Mouse (Mus musculus): ENCODE data around the gene Ccdc78. TPM values are rescaled to one million over a fixed set of nuclear protein-coding genes. Genes with fewer than 3 reads are reported as not detected.
"Not testable (repeated sequence)": the region's sequence is repeated elsewhere in the genome, so short reads cannot be mapped to it uniquely, and the experiment has no call there.

Ccdc78 gene
- 0.30 TPM in 1 of 2 replicates, not detected in the other for polyA plus RNA-seq (2014; fragmentation: Nextera tagmentation; extraction: Ambion mirVana)

DNA sequence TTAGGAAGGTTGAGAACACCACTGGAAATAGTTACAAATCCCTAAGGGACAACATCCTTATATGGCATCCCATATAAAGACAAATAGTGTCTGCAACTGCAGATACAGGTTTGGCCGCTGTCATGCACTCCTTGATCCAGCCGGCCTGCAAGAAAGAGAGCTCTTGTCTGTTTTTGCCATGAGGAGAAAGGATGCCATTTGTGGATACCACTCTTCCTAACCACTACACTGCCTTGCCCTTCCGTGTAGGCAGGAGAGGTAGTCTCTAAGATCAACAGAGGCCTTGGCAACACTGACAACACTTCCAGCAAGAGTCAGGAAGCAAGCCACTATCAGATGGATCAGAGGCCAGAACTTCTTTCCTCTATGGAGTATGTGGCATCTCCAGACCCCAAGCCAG is at the start of gene Ccdc78:
Ccdc78 (plus strand) TSS at position 301 of the 400 bp plus-strand sequence.
- peak within 1 kb of the TSS; percentile 67 for H3K4me3 ChIP-seq (ENCODE audit: low read depth, low read length)
- H3K9me3 ChIP-seq (ENCODE audit: control insufficient read depth, low read depth, low read length), result no peaks in the 10 kb centered on the region
- ATAC-seq (ENCODE audit: insufficient number of reproducible peaks, insufficient read depth, low FRiP score, low read depth), result no peak
- no peaks in the 10 kb centered on the region for H3K27me3 ChIP-seq (ENCODE audit: control insufficient read depth, insufficient read depth, low read length)
- WGBS, result 77% methylated on average over 3 of the region's 3 CpGs
- H3K4me1 ChIP-seq (ENCODE audit: control insufficient read depth, insufficient read depth, low read length), result peaks cover 16% of the 10 kb centered on the region
- peak within 1 kb of the TSS; percentile 43 for H3K9ac ChIP-seq (replicated peaks; ENCODE audit: low read depth, low read length)
- peak within 1 kb of the TSS; percentile 92 for H3K4me2 ChIP-seq (replicated peaks; ENCODE audit: low read depth, low read length)
- peaks cover 32% of the 10 kb centered on the region for H3K36me3 ChIP-seq (ENCODE audit: control insufficient read depth, insufficient read depth, low read length)
- H3K27ac ChIP-seq (ENCODE audit: low read length), result peak within 1 kb of the TSS; percentile 77

DNA sequence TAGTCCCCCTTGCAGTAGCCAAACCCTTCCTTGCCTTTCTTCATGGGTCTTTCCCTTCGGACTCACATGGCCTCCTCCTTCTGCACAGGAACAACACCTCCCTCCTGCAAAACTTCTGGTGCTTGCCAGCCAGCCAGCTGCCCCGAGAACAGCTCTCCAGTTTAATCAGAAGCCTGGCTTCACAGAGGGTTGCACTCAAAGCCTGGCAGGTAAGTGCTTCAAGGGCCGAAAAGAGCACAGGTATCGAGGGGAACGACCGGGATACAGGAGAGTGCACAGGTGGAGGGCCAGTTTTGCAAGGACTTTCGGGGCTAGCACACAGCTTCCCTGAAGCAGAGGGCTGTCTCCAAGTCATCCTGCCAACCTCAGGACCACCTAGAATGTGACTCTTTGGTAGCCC is 47.5 kb upstream of the Ccdc78 start:
- no peaks in the 10 kb centered on the region for H3K36me3 ChIP-seq (ENCODE audit: control insufficient read depth, insufficient read depth, low read length)
- H3K4me2 ChIP-seq (replicated peaks; ENCODE audit: low read depth, low read length), result no peak overlapping the region
- no peaks in the 10 kb centered on the region for H3K27me3 ChIP-seq (ENCODE audit: control insufficient read depth, insufficient read depth, low read length)
- 72% methylated on average over 7 of the region's 7 CpGs for WGBS
- no peak overlapping the region for H3K9ac ChIP-seq (replicated peaks; ENCODE audit: low read depth, low read length)
- no peaks in the 10 kb centered on the region for H3K4me1 ChIP-seq (ENCODE audit: control insufficient read depth, insufficient read depth, low read length)
- ATAC-seq (ENCODE audit: insufficient number of reproducible peaks, insufficient read depth, low FRiP score, low read depth), result no peak
- no peaks in the 10 kb centered on the region for H3K9me3 ChIP-seq (ENCODE audit: control insufficient read depth, low read depth, low read length)
- H3K4me3 ChIP-seq (ENCODE audit: low read depth, low read length), result no peak overlapping the region
- H3K27ac ChIP-seq (ENCODE audit: low read length), result no peak overlapping the region

DNA sequence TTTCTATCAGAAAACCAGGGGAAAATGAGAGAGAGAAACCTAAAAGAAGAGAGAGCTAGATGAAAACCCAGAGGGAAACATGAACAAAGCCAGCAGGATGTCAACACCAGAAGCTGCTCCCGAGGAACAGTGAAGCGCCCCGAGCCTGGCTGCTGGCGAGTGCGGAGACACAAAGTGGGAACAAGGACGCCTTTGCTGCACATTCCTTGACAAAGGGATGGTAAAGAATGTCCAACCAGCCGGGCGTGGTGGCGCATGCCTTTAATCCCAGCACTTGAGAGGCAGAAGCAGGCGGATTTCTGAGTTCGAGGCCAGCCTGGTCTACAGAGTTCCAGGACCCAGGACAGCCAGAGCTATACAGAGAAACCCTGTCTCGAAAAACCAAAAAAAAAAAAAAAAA is 44.9 kb upstream of the Ccdc78 start:
- 70% methylated on average over 12 of the region's 12 CpGs for WGBS
- not testable (repeated sequence) for H3K4me2 ChIP-seq (replicated peaks; ENCODE audit: low read depth, low read length); H3K9me3 ChIP-seq (ENCODE audit: control insufficient read depth, low read depth, low read length); H3K27ac ChIP-seq (ENCODE audit: low read length); H3K27me3 ChIP-seq (ENCODE audit: control insufficient read depth, insufficient read depth, low read length); H3K4me3 ChIP-seq (ENCODE audit: low read depth, low read length); H3K4me1 ChIP-seq (ENCODE audit: control insufficient read depth, insufficient read depth, low read length); H3K9ac ChIP-seq (replicated peaks; ENCODE audit: low read depth, low read length); ATAC-seq (ENCODE audit: insufficient number of reproducible peaks, insufficient read depth, low FRiP score, low read depth); H3K36me3 ChIP-seq (ENCODE audit: control insufficient read depth, insufficient read depth, low read length)

DNA sequence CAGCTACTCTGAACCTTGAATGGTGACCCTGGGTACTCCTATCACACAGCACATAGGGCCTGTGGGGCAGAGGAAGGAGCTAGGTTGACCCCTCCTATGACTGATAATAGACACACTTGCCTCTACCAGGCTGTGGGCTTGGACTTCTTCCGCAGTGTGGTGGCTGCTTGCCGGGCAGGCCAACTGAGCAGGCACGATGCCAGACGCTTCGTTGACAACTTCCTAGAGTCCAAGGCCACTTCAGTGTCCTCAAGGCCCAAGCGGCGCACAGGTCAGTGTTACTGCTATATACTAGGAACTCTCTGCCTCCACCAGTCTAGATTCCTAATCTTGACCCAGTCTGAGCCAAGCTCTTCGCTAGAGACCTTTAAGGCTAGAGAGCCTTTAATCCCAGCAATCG is 42.5 kb upstream of the Ccdc78 start:
- Histone ChIP-seq H3K9me3 (ENCODE audit: control insufficient read depth, low read depth, low read length) (no peaks in the 10 kb centered on the region), H3K27ac (ENCODE audit: low read length) (no peak overlapping the region), H3K4me2 (replicated peaks; ENCODE audit: low read depth, low read length) (no peak overlapping the region), H3K9ac (replicated peaks; ENCODE audit: low read depth, low read length) (no peak overlapping the region), H3K4me3 (ENCODE audit: low read depth, low read length) (no peak overlapping the region), H3K27me3 (ENCODE audit: control insufficient read depth, insufficient read depth, low read length) (no peaks in the 10 kb centered on the region), H3K4me1 (ENCODE audit: control insufficient read depth, insufficient read depth, low read length) (no peaks in the 10 kb centered on the region), H3K36me3 (ENCODE audit: control insufficient read depth, insufficient read depth, low read length) (no peaks in the 10 kb centered on the region)
- WGBS, result 90% methylated on average over 9 of the region's 9 CpGs
- no peak for ATAC-seq (ENCODE audit: insufficient number of reproducible peaks, insufficient read depth, low FRiP score, low read depth)

DNA sequence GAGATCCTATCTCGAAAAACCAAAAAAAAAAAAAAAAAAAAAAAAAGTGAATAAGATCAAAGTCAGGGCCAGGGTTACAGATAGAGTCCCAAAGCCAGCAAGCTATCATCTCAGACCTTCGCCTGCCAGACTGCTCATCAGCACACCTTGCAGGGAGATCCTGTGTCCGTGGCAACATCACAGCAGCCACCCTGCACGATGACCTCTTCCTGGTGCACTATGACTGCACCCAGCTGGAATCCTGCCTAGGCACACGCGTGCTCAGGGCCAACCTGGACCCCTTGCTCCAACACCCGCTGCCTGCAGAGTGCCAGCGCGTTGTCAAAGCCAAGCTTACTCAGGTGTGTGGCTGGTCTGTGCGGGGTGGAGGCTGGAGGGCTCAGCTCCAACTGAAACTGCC is 42.1 kb upstream of the Ccdc78 start:
- 79% methylated on average over 10 of the region's 10 CpGs for WGBS
- Histone ChIP-seq H3K4me3 (ENCODE audit: low read depth, low read length) (no peak overlapping the region), H3K27me3 (ENCODE audit: control insufficient read depth, insufficient read depth, low read length) (no peaks in the 10 kb centered on the region), H3K4me2 (replicated peaks; ENCODE audit: low read depth, low read length) (no peak overlapping the region), H3K9me3 (ENCODE audit: control insufficient read depth, low read depth, low read length) (no peaks in the 10 kb centered on the region), H3K27ac (ENCODE audit: low read length) (no peak overlapping the region), H3K36me3 (ENCODE audit: control insufficient read depth, insufficient read depth, low read length) (no peaks in the 10 kb centered on the region), H3K4me1 (ENCODE audit: control insufficient read depth, insufficient read depth, low read length) (no peaks in the 10 kb centered on the region), H3K9ac (replicated peaks; ENCODE audit: low read depth, low read length) (no peak overlapping the region)
- no peak for ATAC-seq (ENCODE audit: insufficient number of reproducible peaks, insufficient read depth, low FRiP score, low read depth)

DNA sequence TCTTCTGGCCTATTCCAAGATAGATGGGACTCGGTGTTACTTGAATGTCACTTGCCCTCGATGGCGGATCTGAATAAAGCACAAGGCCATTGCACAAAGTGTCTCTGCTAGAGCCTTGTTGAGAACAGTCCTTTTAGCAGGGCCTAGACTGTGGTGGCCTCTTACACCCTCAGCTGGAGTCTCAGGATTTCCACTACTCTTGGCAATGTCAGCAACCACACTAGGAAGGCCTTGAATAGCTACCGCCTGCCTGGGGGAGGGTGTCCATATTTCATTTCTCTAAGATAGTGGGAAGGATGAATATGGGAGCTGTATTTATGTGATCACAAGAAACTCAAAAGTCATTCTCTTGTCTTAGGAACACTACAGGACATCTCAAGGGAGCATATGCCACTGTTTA is 38.1 kb upstream of the Ccdc78 start:
- no peak overlapping the region for H3K4me3 ChIP-seq (ENCODE audit: low read depth, low read length)
- H3K9ac ChIP-seq (replicated peaks; ENCODE audit: low read depth, low read length), result no peak overlapping the region
- 92% methylated on average over 4 of the region's 4 CpGs for WGBS
- peaks cover 5% of the 10 kb centered on the region for H3K4me1 ChIP-seq (ENCODE audit: control insufficient read depth, insufficient read depth, low read length)
- no peaks in the 10 kb centered on the region for H3K36me3 ChIP-seq (ENCODE audit: control insufficient read depth, insufficient read depth, low read length)
- no peaks in the 10 kb centered on the region for H3K9me3 ChIP-seq (ENCODE audit: control insufficient read depth, low read depth, low read length)
- ATAC-seq (ENCODE audit: insufficient number of reproducible peaks, insufficient read depth, low FRiP score, low read depth), result no peak
- H3K27ac ChIP-seq (ENCODE audit: low read length), result no peak overlapping the region
- H3K4me2 ChIP-seq (replicated peaks; ENCODE audit: low read depth, low read length), result no peak overlapping the region
- no peaks in the 10 kb centered on the region for H3K27me3 ChIP-seq (ENCODE audit: control insufficient read depth, insufficient read depth, low read length)

DNA sequence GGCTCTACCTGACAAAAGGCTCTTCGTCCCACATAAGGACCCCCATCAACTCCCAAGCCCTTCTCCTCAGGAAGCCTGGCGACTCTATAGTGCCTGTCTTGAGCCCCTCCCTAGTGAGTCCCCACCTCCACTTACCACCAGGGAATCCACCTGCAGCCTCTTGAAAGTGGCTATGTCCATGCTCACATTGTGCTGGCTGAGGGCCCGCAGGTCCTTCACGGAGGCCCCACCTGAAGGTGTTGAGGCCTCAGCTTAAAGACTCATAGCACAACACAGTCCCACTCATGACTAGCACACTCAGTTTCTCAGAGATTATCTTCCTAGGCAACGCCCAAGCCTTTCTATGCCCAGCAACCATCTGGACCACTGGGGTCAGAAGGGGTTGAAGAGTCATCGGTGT is 37.1 kb upstream of the Ccdc78 start:
- WGBS, result 89% methylated on average over 6 of the region's 6 CpGs
- Histone ChIP-seq H3K36me3 (ENCODE audit: control insufficient read depth, insufficient read depth, low read length) (no peaks in the 10 kb centered on the region), H3K27ac (ENCODE audit: low read length) (no peak overlapping the region), H3K4me1 (ENCODE audit: control insufficient read depth, insufficient read depth, low read length) (peaks cover 5% of the 10 kb centered on the region), H3K4me3 (ENCODE audit: low read depth, low read length) (no peak overlapping the region), H3K27me3 (ENCODE audit: control insufficient read depth, insufficient read depth, low read length) (no peaks in the 10 kb centered on the region), H3K4me2 (replicated peaks; ENCODE audit: low read depth, low read length) (no peak overlapping the region), H3K9ac (replicated peaks; ENCODE audit: low read depth, low read length) (no peak overlapping the region), H3K9me3 (ENCODE audit: control insufficient read depth, low read depth, low read length) (no peaks in the 10 kb centered on the region)
- ATAC-seq (ENCODE audit: insufficient number of reproducible peaks, insufficient read depth, low FRiP score, low read depth), result no peak

DNA sequence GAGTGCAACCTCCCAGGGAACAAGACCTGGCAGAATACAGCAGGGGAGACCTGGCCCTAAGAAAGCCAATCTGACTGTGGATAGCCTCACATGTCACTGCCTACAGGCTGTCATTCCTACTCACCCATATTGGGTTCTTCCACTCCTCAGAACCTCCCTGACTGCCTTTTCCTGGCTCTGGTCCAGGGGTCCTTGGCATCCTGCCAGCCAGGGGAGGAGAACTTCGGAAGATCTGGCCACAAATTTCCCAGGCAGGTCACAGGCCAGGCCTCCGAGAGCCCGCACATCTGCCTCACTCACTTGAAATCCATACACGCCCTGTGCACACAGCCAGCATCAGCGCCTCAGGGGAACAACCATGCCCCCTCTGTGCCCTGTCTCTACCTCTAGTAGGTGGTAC is 34.9 kb upstream of the Ccdc78 start:
- 21% methylated on average over 5 of the region's 5 CpGs for WGBS
- no peak overlapping the region for H3K4me2 ChIP-seq (replicated peaks; ENCODE audit: low read depth, low read length)
- H3K9ac ChIP-seq (replicated peaks; ENCODE audit: low read depth, low read length), result no peak overlapping the region
- no peaks in the 10 kb centered on the region for H3K36me3 ChIP-seq (ENCODE audit: control insufficient read depth, insufficient read depth, low read length)
- H3K9me3 ChIP-seq (ENCODE audit: control insufficient read depth, low read depth, low read length), result no peaks in the 10 kb centered on the region
- H3K4me3 ChIP-seq (ENCODE audit: low read depth, low read length), result no peak overlapping the region
- H3K4me1 ChIP-seq (ENCODE audit: control insufficient read depth, insufficient read depth, low read length), result peaks cover 18% of the 10 kb centered on the region
- no peak for ATAC-seq (ENCODE audit: insufficient number of reproducible peaks, insufficient read depth, low FRiP score, low read depth)
- H3K27me3 ChIP-seq (ENCODE audit: control insufficient read depth, insufficient read depth, low read length), result no peaks in the 10 kb centered on the region
- H3K27ac ChIP-seq (ENCODE audit: low read length), result no peak overlapping the region

DNA sequence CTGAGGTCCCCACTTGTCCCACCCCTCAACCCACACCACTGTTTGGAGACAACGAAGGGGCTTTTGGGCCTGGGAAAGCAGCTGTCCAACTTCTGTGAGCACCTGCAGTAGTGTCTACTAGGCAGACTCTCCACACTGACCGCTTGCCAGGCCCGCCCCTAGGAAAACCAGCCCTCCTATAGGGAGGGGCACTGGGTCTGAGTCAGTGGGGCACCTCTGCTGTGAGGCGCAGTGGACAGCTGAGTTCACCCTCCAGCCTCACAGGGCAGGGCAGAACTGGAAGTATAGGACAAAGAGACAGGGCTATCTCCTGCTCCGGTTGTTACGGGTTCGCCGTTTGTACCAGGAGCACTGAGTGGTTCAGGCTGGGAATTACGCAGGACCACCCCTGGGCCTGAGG is 32.1 kb upstream of the Ccdc78 start, which contains the start of gene Msln:
Msln (minus strand) TSS at position 138 of the 400 bp plus-strand sequence.
- Histone ChIP-seq H3K27ac (ENCODE audit: low read length) (no peak within 1 kb of the TSS), H3K27me3 (ENCODE audit: control insufficient read depth, insufficient read depth, low read length) (no peaks in the 10 kb centered on the region), H3K4me3 (ENCODE audit: low read depth, low read length) (no peak within 1 kb of the TSS), H3K4me2 (replicated peaks; ENCODE audit: low read depth, low read length) (0 out of 2 replicates have a peak within 1 kb of the TSS, but pooled peaks have one; percentile 10), H3K4me1 (ENCODE audit: control insufficient read depth, insufficient read depth, low read length) (peaks cover 21% of the 10 kb centered on the region), H3K36me3 (ENCODE audit: control insufficient read depth, insufficient read depth, low read length) (no peaks in the 10 kb centered on the region), H3K9ac (replicated peaks; ENCODE audit: low read depth, low read length) (no peak within 1 kb of the TSS), H3K9me3 (ENCODE audit: control insufficient read depth, low read depth, low read length) (no peaks in the 10 kb centered on the region)
- ATAC-seq (ENCODE audit: insufficient number of reproducible peaks, insufficient read depth, low FRiP score, low read depth), result peak; percentile 50; the same call in 1 of the 2 replicates
- 71% methylated on average over 9 of the region's 9 CpGs for WGBS
